Mouse (Mus musculus) adrenal gland, postnatal 10 days (tissue): ENCODE measurements around the gene Tdrd1. TPM values are rescaled to one million over a fixed set of nuclear protein-coding genes. Genes with fewer than 3 reads are reported as not detected.
"Not testable (repeated sequence)": the region's sequence is repeated elsewhere in the genome, so short reads cannot be mapped to it uniquely, and the experiment has no call there.

Experiments
- DNase-seq: peaks from one replicate; pipeline ENCODE4 v3.0.0; 2021; ENCODE audit warnings: mixed read lengths
- long read RNA-seq, 2 experiments: library from polyadenylated mRNA; stranded (forward); transcript quantifications; one replicate each; pipeline ENCODE4 v2.0.0; 2021
- total RNA-seq, 2 experiments: library from RNA; stranded (reverse); gene quantifications; 2 replicates each; pipeline ENCODE4 v1.2.3; 2021

Gene Tdrd1
- under 1 TPM in 1 of 2 experiments, not detected in 1; 0.12 TPM for total RNA-seq
- long read RNA-seq, experiment 1, result 0 reads
- long read RNA-seq, experiment 2, result 0 reads

- DNase-seq, result no peak
These were observed at the start of gene Tdrd1 for GRCm38 (mm10) chr19:56826047-56826631. Gene Tdrd1 (plus strand): TSS chr19:56826209.

- DNase-seq, result peak; percentile 69
These were observed 49.2 kb upstream of the Tdrd1 start for GRCm38 (mm10) chr19:56776719-56777382.

GRCm38 (mm10) chr19:56778532-56778931, 47.5 kb upstream of the Tdrd1 start:
- not testable (repeated sequence) for DNase-seq

GRCm38 (mm10) chr19:56787911-56788310, 38.1 kb upstream of the Tdrd1 start:
- DNase-seq, result peak; percentile 10

- DNase-seq, result no peak
These were observed 37.1 kb upstream of the Tdrd1 start for GRCm38 (mm10) chr19:56788952-56789351.

GRCm38 (mm10) chr19:56797376-56797775, 28.6 kb upstream of the Tdrd1 start:
- no peak for DNase-seq

GRCm38 (mm10) chr19:56800226-56800625, 25.8 kb upstream of the Tdrd1 start:
- no peak for DNase-seq

- DNase-seq, result no peak
These were observed 24.9 kb upstream of the Tdrd1 start for GRCm38 (mm10) chr19:56800930-56801655.

- no peak for DNase-seq
These were observed 24.2 kb upstream of the Tdrd1 start for GRCm38 (mm10) chr19:56801656-56802351.

- DNase-seq, result no peak
These were observed 23.7 kb upstream of the Tdrd1 start for GRCm38 (mm10) chr19:56802352-56802746.

GRCm38 (mm10) chr19:56805366-56805765, 20.6 kb upstream of the Tdrd1 start:
- no peak for DNase-seq

- no peak for DNase-seq
These were observed 18.9 kb upstream of the Tdrd1 start for GRCm38 (mm10) chr19:56807122-56807521.

GRCm38 (mm10) chr19:56808771-56809170, 17.2 kb upstream of the Tdrd1 start:
- DNase-seq, result no peak

GRCm38 (mm10) chr19:56810641-56811146, 15.3 kb upstream of the Tdrd1 start:
- no peak for DNase-seq

- DNase-seq, result peak; percentile 59
These were observed 14.4 kb upstream of the Tdrd1 start for GRCm38 (mm10) chr19:56811590-56811989.

GRCm38 (mm10) chr19:56813360-56813759, 12.6 kb upstream of the Tdrd1 start:
- DNase-seq, result no peak

GRCm38 (mm10) chr19:56817851-56818526, 8.0 kb upstream of the Tdrd1 start:
- peak; percentile 29 for DNase-seq

GRCm38 (mm10) chr19:56821040-56821797, 4.8 kb upstream of the Tdrd1 start:
- peak; percentile 3 for DNase-seq

- DNase-seq, result peak; percentile 98
These were observed 4.1 kb upstream of the Tdrd1 start, which contains the start of gene Ccdc186 for GRCm38 (mm10) chr19:56821798-56822447. Gene Ccdc186 (minus strand): TSS chr19:56822190.

GRCm38 (mm10) chr19:56822448-56822836, 3.6 kb upstream of the Tdrd1 start:
- no peak for DNase-seq
